Mouse (Mus musculus): ENCODE results near the gene Scnm1.

DNA sequence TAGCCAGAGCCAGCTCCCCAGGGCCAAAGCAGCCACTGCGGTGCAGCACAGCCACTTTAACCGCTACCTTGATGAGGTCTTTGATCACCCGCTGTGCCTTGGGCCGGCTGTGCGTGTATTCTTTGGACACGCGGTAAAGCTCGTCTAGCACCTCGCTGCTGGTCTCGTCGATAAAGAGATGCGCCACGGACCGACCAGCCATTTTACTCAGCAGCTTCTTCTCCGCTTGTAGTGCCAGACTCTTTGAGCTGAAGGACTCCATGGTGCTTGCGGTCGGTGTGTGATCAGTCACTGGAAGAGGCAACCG lies 6.4 kb upstream of the Scnm1 start:
- TF ChIP-seq CTCF (IDR thresholded peaks at IDR 0.05; ENCODE audit: insufficient read depth, low read length), result no peak
- no peak for TF ChIP-seq POLR2A (IDR thresholded peaks at IDR 0.05; ENCODE audit: borderline replicate concordance, extremely low read depth, low read depth, low read length)
